In the genomic region with DNA sequence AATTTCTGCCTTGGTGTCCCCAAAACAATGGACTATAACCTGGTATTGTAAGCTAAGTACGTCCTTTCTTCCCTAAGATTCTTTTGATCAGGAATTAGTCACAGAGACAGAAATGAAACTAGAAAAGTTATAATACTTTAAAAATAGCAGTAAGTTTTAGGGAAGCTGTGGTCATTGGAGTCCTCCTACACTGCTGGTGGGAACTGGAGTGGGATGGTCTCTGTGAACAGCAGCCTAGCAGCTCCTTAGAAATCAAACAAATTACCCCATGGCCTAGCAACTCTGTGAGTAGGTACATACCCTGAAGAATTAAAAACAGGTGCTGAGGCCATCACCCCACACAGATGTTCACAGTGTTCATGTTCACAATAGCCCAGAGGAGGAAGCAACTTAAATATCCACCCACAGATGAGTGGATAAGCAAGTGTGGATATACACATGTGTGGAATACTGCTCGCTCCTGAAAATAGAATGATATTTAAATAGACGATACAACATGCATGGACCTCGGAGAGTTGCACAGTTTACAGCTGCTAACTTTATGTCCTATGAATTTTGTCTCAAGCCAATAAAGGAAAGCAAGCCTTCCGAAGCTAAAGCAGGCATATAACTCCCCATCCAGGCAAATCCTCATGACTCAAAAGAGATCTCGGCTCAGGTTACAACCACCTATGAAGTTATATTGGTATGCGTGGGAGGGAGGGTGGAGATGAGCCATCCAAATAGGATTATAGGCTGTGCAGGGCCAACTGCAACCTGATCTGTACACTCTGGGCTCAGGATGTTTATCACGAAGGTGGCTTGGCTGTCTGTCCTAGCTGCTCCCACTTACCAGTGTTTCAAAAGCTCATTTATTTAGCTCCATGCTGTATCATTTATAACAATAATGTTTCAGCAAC, we compare ENCODE assay signal across 18 mouse cellular contexts.
DNase-seq lines count a peak whose midpoint lies in the region; ATAC-seq and TF ChIP-seq lines count a peak whose summit lies in the region.
"Had no signal": no experiment of that assay in that cellular context is flagged by ENCODE, and none has a peak within 500 bp of the region (broad histone marks: within the 10 kb centered on the region; RNA-seq: fewer than 3 reads in every experiment).

No protein-coding gene starts in this region.

- no peak for TF ChIP-seq EP300 in lung, postnatal 0 days (IDR thresholded peaks at IDR 0.05)

- no peak overlapping the region for H3K4me3 ChIP-seq in C2C12 (ENCODE audit: insufficient read depth, poor library complexity, severe bottlenecking)
- no peak overlapping the region for H3K4me3 ChIP-seq in embryonic fibroblast, embryonic 13.5 days (ENCODE audit: insufficient read depth, low read length)
- H3K4me3 ChIP-seq in limb, embryonic 14.5 days (replicated peaks; ENCODE audit: low read length): no peak overlapping the region
- H3K4me3 ChIP-seq in lung, postnatal 0 days (ENCODE audit: low read depth, low read length): no peak overlapping the region
- H3K4me3 ChIP-seq: forebrain, embryonic 13.5 days; liver, embryonic 15.5 days; midbrain, embryonic 13.5 days had no signal

- H3K9me3 ChIP-seq in limb, embryonic 14.5 days (ENCODE audit: control insufficient read depth, low read length): no peaks in the 10 kb centered on the region
- H3K9me3 ChIP-seq in lung, postnatal 0 days (ENCODE audit: low read length): no peaks in the 10 kb centered on the region
- H3K9me3 ChIP-seq: forebrain, embryonic 13.5 days; liver, embryonic 15.5 days; midbrain, embryonic 13.5 days had no signal

- DNase-seq in frontal cortex, adult 2 months (ENCODE audit: extremely low spot score in 1 of 2, low spot score in 1 of 2): no peak
- DNase-seq in limb, embryonic 14.5 days (ENCODE audit: low spot score): peak; percentile 40
- no peak for DNase-seq in cerebellum, postnatal 14 days
- no peak for DNase-seq in lung, postnatal 0 days (ENCODE audit: low spot score)
- DNase-seq: cerebellum, adult 11 months; heart, postnatal 36 days; kidney, postnatal 4 days; lung, postnatal 14 days; right cerebral cortex, postnatal 14 days; thymus, postnatal 4 days had no signal

- TF ChIP-seq POLR2A in embryonic fibroblast, embryonic 13.5 days (IDR thresholded peaks at IDR 0.05; ENCODE audit: low read depth, low read length): no peak
- no peak for TF ChIP-seq POLR2A in limb, embryonic 14.5 days (IDR thresholded peaks at IDR 0.05; ENCODE audit: borderline replicate concordance, extremely low read depth, insufficient read depth, insufficient read length)

- H3K36me3 ChIP-seq in C2C12 (ENCODE audit: control insufficient read depth, insufficient read depth): no peaks in the 10 kb centered on the region
- no peaks in the 10 kb centered on the region for H3K36me3 ChIP-seq in limb, embryonic 14.5 days (ENCODE audit: control insufficient read depth, insufficient read depth, low read length)
- H3K36me3 ChIP-seq in lung, postnatal 0 days (ENCODE audit: insufficient read depth, low read length): no peaks in the 10 kb centered on the region
- H3K36me3 ChIP-seq: liver, embryonic 15.5 days; midbrain, embryonic 13.5 days had no signal

- TF ChIP-seq CTCF in C2C12 (IDR thresholded peaks at IDR 0.05; ENCODE audit: control insufficient read depth, insufficient read depth, insufficient read length): no peak
- TF ChIP-seq CTCF in embryonic fibroblast, embryonic 13.5 days (IDR thresholded peaks at IDR 0.05; ENCODE audit: borderline replicate concordance, insufficient read depth, low read length): no peak
- no peak for TF ChIP-seq CTCF in lung, postnatal 0 days (IDR thresholded peaks at IDR 0.05)

- H3K4me2 ChIP-seq in limb, embryonic 14.5 days (replicated peaks; ENCODE audit: low read depth, low read length, severe bottlenecking): no peak overlapping the region
- no peak overlapping the region for H3K4me2 ChIP-seq in lung, postnatal 0 days (replicated peaks; ENCODE audit: low read depth, low read length)
- H3K4me2 ChIP-seq: forebrain, embryonic 13.5 days; heart, embryonic 11.5 days; liver, embryonic 15.5 days; midbrain, embryonic 13.5 days had no signal

- H3K9ac ChIP-seq in limb, embryonic 14.5 days (ENCODE audit: low read depth, low read length, severe bottlenecking): no peak overlapping the region
- no peak overlapping the region for H3K9ac ChIP-seq in lung, postnatal 0 days (replicated peaks; ENCODE audit: low read depth)
- H3K9ac ChIP-seq: forebrain, embryonic 13.5 days; liver, embryonic 15.5 days; midbrain, embryonic 13.5 days had no signal

- no peaks in the 10 kb centered on the region for H3K79me3 ChIP-seq in C2C12 (ENCODE audit: low read depth)

- no peak overlapping the region for H3ac ChIP-seq in C2C12 (ENCODE audit: control insufficient read depth, insufficient read length, low read depth)

- no peaks in the 10 kb centered on the region for H3K27me3 ChIP-seq in C2C12 (ENCODE audit: control insufficient read depth, insufficient read depth, insufficient read length)
- H3K27me3 ChIP-seq in limb, embryonic 14.5 days (ENCODE audit: control insufficient read depth, insufficient read depth, low read length): no peaks in the 10 kb centered on the region
- H3K27me3 ChIP-seq in lung, postnatal 0 days (replicated peaks; ENCODE audit: insufficient read depth, low read length): no peaks in the 10 kb centered on the region
- H3K27me3 ChIP-seq: forebrain, embryonic 13.5 days; liver, embryonic 15.5 days; midbrain, embryonic 13.5 days had no signal

- H3K79me2 ChIP-seq in C2C12 (ENCODE audit: control insufficient read depth, insufficient read depth): no peaks in the 10 kb centered on the region

- H3K27ac ChIP-seq in embryonic fibroblast, embryonic 13.5 days (ENCODE audit: insufficient read depth, low read length): peak overlapping the region; percentile 60; the same call in 1 of the 2 replicates
- no peak overlapping the region for H3K27ac ChIP-seq in limb, embryonic 14.5 days (replicated peaks; ENCODE audit: low read depth, low read length)
- no peak overlapping the region for H3K27ac ChIP-seq in lung, postnatal 0 days (ENCODE audit: low read length)
- H3K27ac ChIP-seq: forebrain, embryonic 13.5 days; liver, embryonic 15.5 days; midbrain, embryonic 13.5 days had no signal

- WGBS in limb, embryonic 14.5 days: 25% methylated on average over 8 of the region's 8 CpGs
- WGBS in lung, postnatal 0 days: 71% methylated on average over 8 of the region's 8 CpGs

- H3K4me1 ChIP-seq in embryonic fibroblast, embryonic 13.5 days (ENCODE audit: control insufficient read depth, insufficient read depth, low read length): peaks cover 8% of the 10 kb centered on the region
- peaks cover 16% of the 10 kb centered on the region for H3K4me1 ChIP-seq in limb, embryonic 14.5 days (ENCODE audit: control insufficient read depth, insufficient read depth, low read length)
- no peaks in the 10 kb centered on the region for H3K4me1 ChIP-seq in lung, postnatal 0 days (ENCODE audit: insufficient read depth, low read depth, low read length)
- H3K4me1 ChIP-seq: liver, embryonic 15.5 days; midbrain, embryonic 13.5 days had no signal

- ATAC-seq in frontal cortex, adult (ENCODE audit: low TSS enrichment): peak; percentile 28; the same call in 1 of the 2 replicates
- ATAC-seq in limb, embryonic 14.5 days (ENCODE audit: low FRiP score, low read depth): peak; percentile 67
- ATAC-seq in inflammation-experienced regulatory T-cells, adult 6 months: no peak
- ATAC-seq in lung, postnatal 0 days: no peak
- ATAC-seq: forebrain, embryonic 13.5 days; midbrain, embryonic 13.5 days had no signal

TF ChIP-seq in C2C12, 6 proteins besides CTCF, POLR2A, EP300 and RAD21:
- TF ChIP-seq MYOG (IDR thresholded peaks at IDR 0.05; ENCODE audit: control insufficient read depth, extremely low read depth, insufficient read length) (no peak), MAX (IDR thresholded peaks at IDR 0.05) (peak; percentile 11), FOSL1 (IDR thresholded peaks at IDR 0.05; ENCODE audit: insufficient read depth, low read length, poor library complexity, severe bottlenecking) (no peak), MYOD1 (IDR thresholded peaks at IDR 0.05; ENCODE audit: control insufficient read depth, insufficient read length, low read depth) (peak; percentile 48), USF1 (IDR thresholded peaks at IDR 0.05; ENCODE audit: low read depth) (no peak), CEBPB (IDR thresholded peaks at IDR 0.05; ENCODE audit: low read depth) (no peak)

Comparison
In these comparisons a context has a peak if more than half of its experiments do, and no peak if none do; other contexts are left out.
1. ATAC-seq: peak in frontal cortex, adult (single experiment) and limb, embryonic 14.5 days (single experiment); none in inflammation-experienced regulatory T-cells, adult 6 months (single experiment) and lung, postnatal 0 days (single experiment).